12 mouse cellular contexts compared by ENCODE assay signal in genomic region chr17:56727029-56727649, GRCm38 (mm10). TPM values are rescaled to one million over a fixed set of nuclear protein-coding genes. Genes with fewer than 3 reads are reported as not detected.
DNase-seq lines count a peak whose midpoint lies in the region; ATAC-seq lines count a peak whose summit lies in the region.
"Had no signal": no experiment of that assay in that cellular context is flagged by ENCODE, and none has a peak within 500 bp of the region (broad histone marks: within the 10 kb centered on the region; RNA-seq: fewer than 3 reads in every experiment).

No protein-coding gene starts in this region.

- peaks cover 24% of the 10 kb centered on the region for H3K36me3 ChIP-seq in heart, embryonic 14.5 days (ENCODE audit: control insufficient read depth, insufficient read depth, low read length)
- H3K36me3 ChIP-seq in midbrain, embryonic 10.5 days = peaks cover 29% of the 10 kb centered on the region
- H3K36me3 ChIP-seq in midbrain, embryonic 14.5 days (ENCODE audit: control insufficient read depth, insufficient read depth, low read length) = peaks cover 19% of the 10 kb centered on the region
- 0 out of 2 replicates have a peak, but pooled peaks cover 6% of the 10 kb centered on the region for H3K36me3 ChIP-seq in intestine, embryonic 15.5 days
- no peaks in the 10 kb centered on the region for H3K36me3 ChIP-seq in stomach, embryonic 16.5 days (ENCODE audit: control insufficient read depth, insufficient read depth, low read length)

- intact Hi-C loops in heart, postnatal 10 days (cut with DNase I) = no loop called here

- WGBS in heart, embryonic 14.5 days = 13% methylated on average over 7 of the region's 7 CpGs
- WGBS in midbrain, embryonic 10.5 days = 17% methylated on average over 7 of the region's 7 CpGs
- 15% methylated on average over 7 of the region's 7 CpGs for WGBS in midbrain, embryonic 14.5 days
- 14% methylated on average over 7 of the region's 7 CpGs for WGBS in intestine, embryonic 15.5 days
- 12% methylated on average over 7 of the region's 7 CpGs for WGBS in stomach, embryonic 16.5 days

- no peak for ATAC-seq in heart, embryonic 14.5 days (ENCODE audit: insufficient number of reproducible peaks, insufficient read depth, low FRiP score, low read depth)
- ATAC-seq in midbrain, embryonic 14.5 days (ENCODE audit: low FRiP score, low TSS enrichment) = no peak
- ATAC-seq in intestine, embryonic 15.5 days = peak; percentile 32
- no peak for ATAC-seq in stomach, embryonic 16.5 days (ENCODE audit: insufficient read depth, low FRiP score)
- no peak for ATAC-seq in megakaryocyte progenitor cell, adult 5-6 weeks (replicated peaks; ENCODE audit: poor library complexity)
- ATAC-seq in activated CD4-positive, CD25-positive, alpha-beta regulatory T cell, adult 4 months = no peak

- H3K4me3 ChIP-seq in heart, embryonic 14.5 days (ENCODE audit: control insufficient read depth in 1 of 2, insufficient read depth in 1 of 2, low read depth in 1 of 2, low read length in 2 of 2) = no peak overlapping the region
- no peak overlapping the region for H3K4me3 ChIP-seq in midbrain, embryonic 10.5 days
- H3K4me3 ChIP-seq in midbrain, embryonic 14.5 days (replicated peaks; ENCODE audit: low read depth, low read length) = no peak overlapping the region
- H3K4me3 ChIP-seq in intestine, embryonic 15.5 days (replicated peaks) = no peak overlapping the region
- no peak overlapping the region for H3K4me3 ChIP-seq in stomach, embryonic 16.5 days (replicated peaks; ENCODE audit: low read length)

- no peak for DNase-seq in heart, postnatal 10 days
- no peak for DNase-seq in midbrain, embryonic 10.5 days (ENCODE audit: low spot score)
- DNase-seq in midbrain, embryonic 14.5 days = no peak
- DNase-seq: lung, adult 18-20 months; right cerebral cortex, postnatal 4 days; thymus, adult 2 months had no signal

- peak overlapping the region; percentile 44; the same call in 1 of the 2 replicates for H3K9ac ChIP-seq in heart, embryonic 14.5 days (ENCODE audit: low read length)
- no peak overlapping the region; the same call in 1 of the 2 replicates for H3K9ac ChIP-seq in midbrain, embryonic 14.5 days (replicated peaks; ENCODE audit: low read length)
- H3K9ac ChIP-seq in intestine, embryonic 15.5 days = no peak overlapping the region
- H3K9ac ChIP-seq in stomach, embryonic 16.5 days (ENCODE audit: low read length) = peak overlapping the region; percentile 35

- peak overlapping the region; percentile 34 for H3K4me2 ChIP-seq in heart, embryonic 14.5 days (ENCODE audit: low read length)
- H3K4me2 ChIP-seq in midbrain, embryonic 14.5 days (ENCODE audit: low read length) = no peak overlapping the region
- H3K4me2 ChIP-seq in intestine, embryonic 15.5 days (replicated peaks) = no peak overlapping the region
- peak overlapping the region; percentile 34; the same call in 1 of the 2 replicates for H3K4me2 ChIP-seq in stomach, embryonic 16.5 days (ENCODE audit: low read depth, low read length)

- H3K4me1 ChIP-seq in heart, embryonic 14.5 days (ENCODE audit: control insufficient read depth in 2 of 2, insufficient read depth in 2 of 2, low read length in 2 of 2) = peaks cover 25 to 36% of the 10 kb centered on the region in 2 experiments
- peaks cover 26% of the 10 kb centered on the region for H3K4me1 ChIP-seq in midbrain, embryonic 10.5 days
- no peaks in the 10 kb centered on the region for H3K4me1 ChIP-seq in midbrain, embryonic 14.5 days (ENCODE audit: control insufficient read depth, insufficient read depth, low read length)
- peaks cover 31% of the 10 kb centered on the region for H3K4me1 ChIP-seq in intestine, embryonic 15.5 days (replicated peaks)
- H3K4me1 ChIP-seq in stomach, embryonic 16.5 days (ENCODE audit: control insufficient read depth, insufficient read depth, low read length) = peaks cover 26% of the 10 kb centered on the region

- 0 out of 2 replicates have a peak, but pooled peaks cover 3% of the 10 kb centered on the region for H3K9me3 ChIP-seq in heart, embryonic 14.5 days (ENCODE audit: control insufficient read depth, low read length)
- no peaks in the 10 kb centered on the region for H3K9me3 ChIP-seq in midbrain, embryonic 10.5 days (replicated peaks)
- H3K9me3 ChIP-seq in midbrain, embryonic 14.5 days (ENCODE audit: control insufficient read depth, low read length) = no peaks in the 10 kb centered on the region
- no peaks in the 10 kb centered on the region for H3K9me3 ChIP-seq in intestine, embryonic 15.5 days
- H3K9me3 ChIP-seq in stomach, embryonic 16.5 days (replicated peaks; ENCODE audit: control insufficient read depth, low read length) = no peaks in the 10 kb centered on the region

- peak overlapping the region; percentile 18 to 65 for H3K27ac ChIP-seq in heart, embryonic 14.5 days (replicated peaks in 1 of 2; ENCODE audit: control insufficient read depth in 1 of 2, insufficient read depth in 1 of 2, low read depth in 2 of 2, low read length in 2 of 2)
- H3K27ac ChIP-seq in midbrain, embryonic 10.5 days (replicated peaks) = peak overlapping the region; percentile 23; the same call in 1 of the 2 replicates
- H3K27ac ChIP-seq in midbrain, embryonic 14.5 days (replicated peaks; ENCODE audit: low read depth, low read length) = no peak overlapping the region
- H3K27ac ChIP-seq in intestine, embryonic 15.5 days = peak overlapping the region; percentile 48; the same call in 1 of the 2 replicates
- H3K27ac ChIP-seq in stomach, embryonic 16.5 days (ENCODE audit: low read length) = peak overlapping the region; percentile 73

- no peaks in the 10 kb centered on the region for H3K27me3 ChIP-seq in heart, embryonic 14.5 days (ENCODE audit: control insufficient read depth, insufficient read depth, low read length)
- H3K27me3 ChIP-seq in midbrain, embryonic 10.5 days (ENCODE audit: low read depth, poor library complexity, severe bottlenecking) = no peaks in the 10 kb centered on the region
- H3K27me3 ChIP-seq in midbrain, embryonic 14.5 days (ENCODE audit: control insufficient read depth, insufficient read depth, low read length) = no peaks in the 10 kb centered on the region
- H3K27me3 ChIP-seq in intestine, embryonic 15.5 days (replicated peaks) = no peaks in the 10 kb centered on the region
- H3K27me3 ChIP-seq in stomach, embryonic 16.5 days (ENCODE audit: control insufficient read depth, insufficient read depth, low read length) = no peaks in the 10 kb centered on the region

RNA-seq across cellular contexts. Expression of gene Vmac, which starts 9.3 kb away (rescaled TPM):
- polyA plus RNA-seq in heart, embryonic 14.5 days (2014; fragmentation: Nextera tagmentation; extraction: Ambion mirVana) = 17.7 TPM in 2 replicates
- 1 to 10 TPM; 5.4 to 9.8 TPM for total RNA-seq in heart, postnatal 10 days (2021)
- 12.0 and 16.5 TPM in 2 replicates for polyA plus RNA-seq in midbrain, embryonic 10.5 days (2016; fragmentation: Nextera tagmentation; extraction: Ambion mirVana)
- 17.6 and 18.5 TPM in 2 replicates for polyA plus RNA-seq in midbrain, embryonic 14.5 days (2014; fragmentation: Nextera tagmentation; extraction: Ambion mirVana)
- polyA plus RNA-seq in intestine, embryonic 15.5 days (2015; fragmentation: Nextera tagmentation; extraction: Ambion mirVana) = 14.3 and 15.2 TPM in 2 replicates
- polyA plus RNA-seq in stomach, embryonic 16.5 days (2015; fragmentation: Nextera tagmentation; extraction: Ambion mirVana) = 19.6 and 20.2 TPM in 2 replicates
- 8.5 and 12.5 TPM in 2 replicates for total RNA-seq in megakaryocyte progenitor cell, adult 5-6 weeks (2015)
- 4.2 and 6.5 TPM in 2 replicates for total RNA-seq in megakaryocyte progenitor cell, adult 5-6 weeks (2017)
- polyA plus RNA-seq in activated CD4-positive, CD25-positive, alpha-beta regulatory T cell, adult 4 months (2017; shearing (Covaris generic)) = 1 to 10 TPM; 6.0 TPM

RNA-seq across cellular contexts. Expression of gene Ndufa11, which starts 9.6 kb away (rescaled TPM):
- 1,100 and 1,119 TPM in 2 replicates for polyA plus RNA-seq in heart, embryonic 14.5 days (2014; fragmentation: Nextera tagmentation; extraction: Ambion mirVana)
- 100 to 1,000 TPM; 794 to 859 TPM for total RNA-seq in heart, postnatal 10 days (2021)
- 385 and 393 TPM in 2 replicates for polyA plus RNA-seq in midbrain, embryonic 10.5 days (2016; fragmentation: Nextera tagmentation; extraction: Ambion mirVana)
- polyA plus RNA-seq in midbrain, embryonic 14.5 days (2014; fragmentation: Nextera tagmentation; extraction: Ambion mirVana) = 478 and 643 TPM in 2 replicates
- polyA plus RNA-seq in intestine, embryonic 15.5 days (2015; fragmentation: Nextera tagmentation; extraction: Ambion mirVana) = 471 and 522 TPM in 2 replicates
- polyA plus RNA-seq in stomach, embryonic 16.5 days (2015; fragmentation: Nextera tagmentation; extraction: Ambion mirVana) = 426 and 434 TPM in 2 replicates
- 102 and 151 TPM in 2 replicates for total RNA-seq in megakaryocyte progenitor cell, adult 5-6 weeks (2015)
- 92.1 and 131 TPM in 2 replicates for total RNA-seq in megakaryocyte progenitor cell, adult 5-6 weeks (2017)
- polyA plus RNA-seq in activated CD4-positive, CD25-positive, alpha-beta regulatory T cell, adult 4 months (2017; shearing (Covaris generic)) = 100 to 1,000 TPM; 272 to 279 TPM

RNA-seq across cellular contexts. Expression of gene Nrtn, which starts 30.2 kb away (rescaled TPM):
- polyA plus RNA-seq in heart, embryonic 14.5 days (2014; fragmentation: Nextera tagmentation; extraction: Ambion mirVana) = 31.0 and 31.5 TPM in 2 replicates
- total RNA-seq in heart, postnatal 10 days (2021) = 10 to 100 TPM; 19.0 to 21.0 TPM
- 4.1 and 5.6 TPM in 2 replicates for polyA plus RNA-seq in midbrain, embryonic 10.5 days (2016; fragmentation: Nextera tagmentation; extraction: Ambion mirVana)
- polyA plus RNA-seq in midbrain, embryonic 14.5 days (2014; fragmentation: Nextera tagmentation; extraction: Ambion mirVana) = 4.4 and 7.3 TPM in 2 replicates
- 9.9 and 10.7 TPM in 2 replicates for polyA plus RNA-seq in intestine, embryonic 15.5 days (2015; fragmentation: Nextera tagmentation; extraction: Ambion mirVana)
- polyA plus RNA-seq in stomach, embryonic 16.5 days (2015; fragmentation: Nextera tagmentation; extraction: Ambion mirVana) = 4.5 and 6.2 TPM in 2 replicates
- not detected in 2 replicates for total RNA-seq in megakaryocyte progenitor cell, adult 5-6 weeks (2015)
- total RNA-seq in megakaryocyte progenitor cell, adult 5-6 weeks (2017) = not detected in 2 replicates
- polyA plus RNA-seq in activated CD4-positive, CD25-positive, alpha-beta regulatory T cell, adult 4 months (2017; shearing (Covaris generic)) = not detected
- total RNA-seq: granulocyte monocyte progenitor cell, adult 5-6 weeks had no signal

RNA-seq across cellular contexts. Expression of gene Dus3l, which starts 37.4 kb away (rescaled TPM):
- 28.8 and 31.3 TPM in 2 replicates for polyA plus RNA-seq in heart, embryonic 14.5 days (2014; fragmentation: Nextera tagmentation; extraction: Ambion mirVana)
- 10 to 100 TPM; 21.0 to 23.0 TPM for total RNA-seq in heart, postnatal 10 days (2021)
- 44.7 and 45.6 TPM in 2 replicates for polyA plus RNA-seq in midbrain, embryonic 10.5 days (2016; fragmentation: Nextera tagmentation; extraction: Ambion mirVana)
- polyA plus RNA-seq in midbrain, embryonic 14.5 days (2014; fragmentation: Nextera tagmentation; extraction: Ambion mirVana) = 72.8 and 73.7 TPM in 2 replicates
- 38.7 and 42.8 TPM in 2 replicates for polyA plus RNA-seq in intestine, embryonic 15.5 days (2015; fragmentation: Nextera tagmentation; extraction: Ambion mirVana)
- polyA plus RNA-seq in stomach, embryonic 16.5 days (2015; fragmentation: Nextera tagmentation; extraction: Ambion mirVana) = 40.5 and 41.9 TPM in 2 replicates
- total RNA-seq in megakaryocyte progenitor cell, adult 5-6 weeks (2015) = 11.2 and 11.7 TPM in 2 replicates
- 19.2 and 20.4 TPM in 2 replicates for total RNA-seq in megakaryocyte progenitor cell, adult 5-6 weeks (2017)
- polyA plus RNA-seq in activated CD4-positive, CD25-positive, alpha-beta regulatory T cell, adult 4 months (2017; shearing (Covaris generic)) = 10 to 100 TPM; 24.3 to 32.7 TPM

RNA-seq across cellular contexts. Expression of gene Prr22, which starts 42.9 kb away (rescaled TPM):
- polyA plus RNA-seq in heart, embryonic 14.5 days (2014; fragmentation: Nextera tagmentation; extraction: Ambion mirVana) = 0.96 and 1.2 TPM in 2 replicates
- under 1 TPM; 0.27 to 0.43 TPM for total RNA-seq in heart, postnatal 10 days (2021)
- polyA plus RNA-seq in midbrain, embryonic 10.5 days (2016; fragmentation: Nextera tagmentation; extraction: Ambion mirVana) = 1.5 and 2.2 TPM in 2 replicates
- polyA plus RNA-seq in midbrain, embryonic 14.5 days (2014; fragmentation: Nextera tagmentation; extraction: Ambion mirVana) = 0.63 and 0.78 TPM in 2 replicates
- 1.2 and 1.6 TPM in 2 replicates for polyA plus RNA-seq in intestine, embryonic 15.5 days (2015; fragmentation: Nextera tagmentation; extraction: Ambion mirVana)
- polyA plus RNA-seq in stomach, embryonic 16.5 days (2015; fragmentation: Nextera tagmentation; extraction: Ambion mirVana) = 1.0 and 1.1 TPM in 2 replicates
- total RNA-seq in megakaryocyte progenitor cell, adult 5-6 weeks (2015) = 2.0 and 3.2 TPM in 2 replicates
- 0.92 and 1.6 TPM in 2 replicates for total RNA-seq in megakaryocyte progenitor cell, adult 5-6 weeks (2017)
- under 1 TPM; 0.33 to 0.74 TPM for polyA plus RNA-seq in activated CD4-positive, CD25-positive, alpha-beta regulatory T cell, adult 4 months (2017; shearing (Covaris generic))

Comparison
In these comparisons a context has a peak if more than half of its experiments do, and no peak if none do; other contexts are left out.
1. H3K4me2 ChIP-seq: peak in heart, embryonic 14.5 days (single experiment) and stomach, embryonic 16.5 days (single experiment); none in midbrain, embryonic 14.5 days (single experiment) and intestine, embryonic 15.5 days (single experiment).
2. H3K9ac ChIP-seq: peak in heart, embryonic 14.5 days (single experiment) and stomach, embryonic 16.5 days (single experiment); none in midbrain, embryonic 14.5 days (single experiment) and intestine, embryonic 15.5 days (single experiment).